Mouse (Mus musculus) lung, embryonic 16.5 days (tissue): ENCODE data around the gene Pank3. TPM values are rescaled to one million over a fixed set of nuclear protein-coding genes. Genes with fewer than 3 reads are reported as not detected.

Experiments used
- ATAC-seq: fragments of 200-750 bp; cut with Nextera tagmentation; 2 replicates; pipeline ENCODE4 v1.8.0; 2017; ENCODE audit warnings: low read depth, mild to moderate bottlenecking, moderate library complexity
- H3K27ac ChIP-seq: fragments of 300-500 bp; sonication (generic); 2 replicates; pipeline ENCODE4 v1.5.1; 2014; ENCODE audit warnings: mild to moderate bottlenecking, control low read depth, low read length
- H3K27me3 ChIP-seq: fragments of 300-500 bp; sonication (generic); 2 replicates; pipeline ENCODE4 v1.6.1; 2014; ENCODE audit warnings: low read depth, low read length, mixed read lengths; ENCODE audit not compliant: control insufficient read depth, insufficient read depth
- H3K36me3 ChIP-seq: fragments of 300-500 bp; sonication (generic); 2 replicates; pipeline ENCODE4 v1.6.1; 2014; ENCODE audit warnings: low read length; ENCODE audit not compliant: control insufficient read depth, insufficient read depth
- H3K4me1 ChIP-seq: fragments of 300-500 bp; sonication (generic); replicated peaks from 2 replicates; pipeline ENCODE4 v1.6.1; 2014; ENCODE audit warnings: low read length, mixed read lengths; ENCODE audit not compliant: control insufficient read depth, insufficient read depth
- H3K4me2 ChIP-seq: fragments of 300-500 bp; sonication (generic); 2 replicates; pipeline ENCODE4 v1.6.1; 2014; ENCODE audit warnings: low read depth, low read length, control low read depth
- H3K4me3 ChIP-seq: fragments of 300-500 bp; sonication (generic); 2 replicates; pipeline ENCODE4 v1.5.1; 2014; ENCODE audit warnings: mild to moderate bottlenecking, low read length, control low read depth
- H3K9ac ChIP-seq: fragments of 300-500 bp; sonication (generic); 2 replicates; pipeline ENCODE4 v1.6.1; 2014; ENCODE audit warnings: low read length, control low read depth
- H3K9me3 ChIP-seq: fragments of 300-500 bp; sonication (generic); 2 replicates; pipeline ENCODE4 v1.6.1; 2016; ENCODE audit warnings: low read length; ENCODE audit not compliant: control insufficient read depth
- WGBS: fragments of 180-500 bp; shearing (Covaris S2); extraction: QIAGEN DNeasy Blood & Tissue Kit; methylation state at CpG from one replicate; pipeline ENCODE4 v1.1.7; 2014; 5-methylcytosine and 5-hydroxymethylcytosine counted together
- polyA plus RNA-seq: library from polyadenylated mRNA; unstranded; fragments of >200 nt; fragmentation: Nextera tagmentation; extraction: Ambion mirVana; gene quantifications from 2 replicates; pipeline ENCODE4 v1.2.1, GENCODE M21; 2015

Pank3 gene
- polyA plus RNA-seq, 1 experiment from 2014 or later: 13.2 TPM

DNA sequence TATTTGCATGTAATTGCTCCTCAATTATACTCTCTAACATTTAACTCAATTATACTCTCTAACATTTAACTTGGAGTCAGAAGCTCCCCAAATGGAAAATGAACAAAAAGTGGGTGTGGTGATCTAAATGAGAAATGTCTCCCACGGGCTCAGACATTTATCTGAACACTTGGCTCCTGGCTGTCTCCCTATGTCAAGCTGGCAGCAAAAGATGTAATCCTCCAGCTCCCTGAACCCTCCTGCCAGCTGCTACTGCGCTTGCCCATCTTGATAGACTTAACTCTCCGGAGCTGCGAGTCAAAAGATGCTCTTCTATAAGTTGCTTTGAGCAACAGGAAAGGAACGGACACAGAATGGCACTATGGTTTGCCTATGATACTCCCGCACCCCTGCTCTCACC is 24.7 kb upstream of the Pank3 start:
- Histone ChIP-seq H3K4me1 (no peaks in the 10 kb centered on the region), H3K36me3 (no peaks in the 10 kb centered on the region), H3K27me3 (no peaks in the 10 kb centered on the region), H3K4me2 (no peak overlapping the region), H3K4me3 (no peak overlapping the region), H3K9me3 (peaks cover 4% of the 10 kb centered on the region; the same call in 1 of the 2 replicates), H3K9ac (no peak overlapping the region), H3K27ac (no peak overlapping the region)
- 83% methylated on average over 6 of the region's 6 CpGs for WGBS
- ATAC-seq: no peak

DNA sequence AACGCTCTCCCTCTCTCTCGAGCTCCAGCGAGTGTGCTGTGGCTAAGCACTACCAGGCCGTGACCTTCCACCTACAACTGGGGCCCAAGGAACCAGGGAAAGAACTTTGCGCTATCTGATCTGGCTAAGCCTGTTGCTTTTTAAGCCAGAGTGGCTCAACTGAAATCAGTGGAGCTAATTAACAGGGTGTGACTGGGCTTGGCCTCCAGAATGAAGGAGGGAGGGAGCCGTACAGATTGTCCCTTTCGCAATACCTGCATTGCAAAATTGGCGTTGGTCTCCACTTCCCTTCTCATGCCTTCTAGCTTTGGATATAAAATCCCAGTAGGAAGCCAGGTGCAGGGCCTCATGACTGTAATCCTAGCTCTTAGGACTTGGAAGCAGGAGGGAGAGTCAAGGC is 18.7 kb upstream of the Pank3 start:
- Histone ChIP-seq H3K9me3 (no peaks in the 10 kb centered on the region), H3K9ac (no peak overlapping the region), H3K4me1 (no peaks in the 10 kb centered on the region), H3K36me3 (no peaks in the 10 kb centered on the region), H3K4me2 (no peak overlapping the region), H3K4me3 (no peak overlapping the region), H3K27me3 (no peaks in the 10 kb centered on the region), H3K27ac (no peak overlapping the region)
- whole genome bisulfite sequencing: 58% methylated on average over 8 of the region's 8 CpGs
- peak; percentile 70; the same call in 1 of the 2 replicates for ATAC-seq

DNA sequence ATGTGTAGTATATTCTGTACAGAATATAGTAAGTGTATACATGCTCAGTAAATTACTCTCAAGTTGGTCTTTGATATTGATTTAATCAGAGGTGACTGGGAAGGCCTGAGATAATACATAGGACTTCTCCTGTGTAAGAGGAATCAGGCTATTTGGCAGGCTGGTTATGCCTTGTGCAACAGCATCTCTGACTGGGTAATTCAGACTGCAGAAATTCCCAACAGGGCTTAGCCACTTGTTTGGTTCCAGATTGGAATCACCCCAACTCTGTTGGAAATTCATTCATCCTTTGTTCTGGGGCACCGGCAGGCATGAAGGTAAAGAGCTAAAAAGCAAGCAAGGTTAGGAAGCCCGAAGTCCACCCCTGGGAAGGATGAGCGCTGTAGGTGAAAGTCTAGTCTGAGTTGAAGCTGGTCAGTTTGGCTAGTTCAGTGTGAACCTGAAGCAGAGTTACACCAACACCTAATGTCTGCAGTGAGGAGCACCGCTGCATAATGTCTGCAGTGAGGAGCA is 14.3 kb upstream of the Pank3 start:
- Histone ChIP-seq H3K9ac (no peak overlapping the region), H3K27me3 (no peaks in the 10 kb centered on the region), H3K9me3 (no peaks in the 10 kb centered on the region), H3K4me2 (no peak overlapping the region), H3K4me3 (no peak overlapping the region), H3K27ac (no peak overlapping the region), H3K4me1 (peaks cover 5% of the 10 kb centered on the region; the same call in 1 of the 2 replicates), H3K36me3 (no peaks in the 10 kb centered on the region)
- no peak for ATAC-seq
- WGBS: 87% methylated on average over 4 of the region's 4 CpGs

DNA sequence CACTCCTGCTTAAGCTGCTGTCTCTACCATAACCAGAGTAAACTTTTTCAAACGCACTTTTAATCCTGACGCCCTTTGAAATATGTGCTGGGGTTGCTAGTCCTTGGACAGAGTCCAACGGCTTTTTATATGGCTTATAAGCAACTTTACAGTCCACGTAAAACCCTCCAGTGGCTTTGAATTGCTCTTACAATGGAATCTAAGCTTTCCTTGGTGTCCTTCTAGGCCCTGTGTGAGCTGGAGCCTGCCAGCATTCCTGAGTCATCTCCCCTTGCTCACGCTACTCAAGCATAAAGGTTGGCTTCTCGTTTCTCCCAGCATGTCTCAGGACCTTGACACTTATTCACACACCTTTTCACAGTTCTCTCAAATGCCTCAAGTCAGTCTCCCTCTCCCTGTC is 13.7 kb upstream of the Pank3 start:
- ATAC-seq: no peak
- WGBS: 37% methylated on average over 6 of the region's 6 CpGs
- H3K9me3 ChIP-seq: no peaks in the 10 kb centered on the region

DNA sequence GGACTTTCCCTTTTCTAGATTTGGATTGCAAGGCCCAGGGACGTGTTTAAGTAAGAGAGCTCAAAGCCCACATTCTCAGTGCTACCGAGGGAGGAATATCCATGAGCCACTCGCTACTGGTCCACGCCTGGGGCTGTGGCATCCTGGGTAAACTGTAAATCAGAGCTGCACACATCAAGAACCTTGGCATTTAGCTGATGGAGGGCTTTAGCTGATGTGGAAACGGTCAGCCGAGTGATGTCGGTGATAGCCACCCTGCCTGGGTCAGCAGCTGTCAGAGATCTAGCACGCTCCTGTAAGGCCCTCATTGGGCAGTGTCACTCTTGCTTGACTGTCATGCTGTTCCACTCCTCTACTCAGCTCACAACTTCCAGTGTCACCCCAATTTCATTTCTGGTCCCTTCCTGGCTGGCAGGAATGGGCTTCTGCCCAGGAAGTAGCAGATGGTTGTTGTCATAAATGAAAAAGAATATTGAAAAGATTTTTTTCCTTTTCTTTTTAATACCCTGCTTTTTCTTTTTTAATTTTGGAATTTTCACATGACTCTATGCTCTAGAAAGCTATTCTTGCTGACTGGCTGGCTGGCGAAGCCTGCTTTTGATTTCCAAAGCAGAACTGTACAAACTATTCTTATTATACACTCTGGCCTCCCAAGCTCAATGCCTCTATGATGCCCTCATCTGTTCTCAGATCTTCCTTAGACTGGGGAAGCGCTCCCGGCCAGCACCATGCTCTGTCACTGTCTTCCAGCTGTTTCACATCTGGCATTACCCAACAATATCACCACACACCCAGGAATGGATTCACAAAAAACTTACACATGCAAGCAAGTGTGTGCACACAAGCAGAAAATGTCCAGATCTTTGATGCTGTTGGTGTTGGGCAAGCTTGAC is 12.6 kb upstream of the Pank3 start:
- Histone ChIP-seq H3K27ac (peak overlapping the region; percentile 13; the same call in 1 of the 2 replicates), H3K4me2 (no peak overlapping the region), H3K4me1 (peaks cover 5% of the 10 kb centered on the region; the same call in 1 of the 2 replicates), H3K27me3 (no peaks in the 10 kb centered on the region), H3K9me3 (no peaks in the 10 kb centered on the region), H3K9ac (no peak overlapping the region), H3K36me3 (no peaks in the 10 kb centered on the region), H3K4me3 (no peak overlapping the region)
- peak; percentile 86 for ATAC-seq
- WGBS: 58% methylated on average over 11 of the region's 11 CpGs

More for the DNA sequence above, 13.7 kb upstream of the Pank3 start:
- peaks cover 5% of the 10 kb centered on the region; the same call in 1 of the 2 replicates for H3K4me1 ChIP-seq
- no peak overlapping the region for H3K4me3 ChIP-seq
- H3K9ac ChIP-seq: no peak overlapping the region
- H3K27ac ChIP-seq: no peak overlapping the region
- no peaks in the 10 kb centered on the region for H3K27me3 ChIP-seq
- H3K36me3 ChIP-seq: no peaks in the 10 kb centered on the region
- H3K4me2 ChIP-seq: no peak overlapping the region

DNA sequence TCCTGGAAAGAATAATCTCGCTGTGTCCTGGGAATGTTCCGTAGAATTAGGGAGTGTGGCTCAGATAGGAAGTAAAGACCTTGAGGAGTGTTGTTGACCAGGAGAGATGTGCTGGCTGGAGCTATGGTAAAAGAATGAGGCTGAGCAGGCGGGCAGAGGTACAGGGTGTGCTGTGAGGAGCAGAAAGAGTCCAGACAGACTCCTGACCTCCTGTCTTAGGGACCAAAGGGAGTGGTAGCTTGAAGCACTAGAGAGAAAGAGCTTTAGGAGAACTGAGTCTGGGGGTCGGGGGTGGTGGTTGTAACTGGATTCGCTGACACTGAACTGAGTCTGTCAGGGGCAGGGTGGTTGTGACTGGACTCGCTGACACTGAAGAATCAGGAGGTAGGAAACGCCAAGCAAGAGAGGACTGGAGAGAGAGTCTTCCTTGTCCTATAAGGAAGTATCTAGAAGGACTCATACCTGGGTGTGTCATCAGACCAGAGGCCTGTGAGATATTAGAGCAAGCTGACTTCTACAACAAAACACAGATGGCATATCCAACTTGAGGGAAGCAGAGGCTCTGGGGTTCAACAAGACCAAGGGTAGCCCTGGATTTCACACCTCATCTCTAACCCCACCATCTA is 9.2 kb upstream of the Pank3 start:
- no peak overlapping the region for H3K4me2 ChIP-seq
- no peak overlapping the region for H3K4me3 ChIP-seq
- H3K4me1 ChIP-seq: peaks cover 5% of the 10 kb centered on the region; the same call in 1 of the 2 replicates
- no peak for ATAC-seq
- no peaks in the 10 kb centered on the region for H3K9me3 ChIP-seq
- H3K36me3 ChIP-seq: no peaks in the 10 kb centered on the region
- 76% methylated on average over 7 of the region's 7 CpGs for WGBS
- no peak overlapping the region for H3K9ac ChIP-seq
- no peak overlapping the region for H3K27ac ChIP-seq
- no peaks in the 10 kb centered on the region for H3K27me3 ChIP-seq

DNA sequence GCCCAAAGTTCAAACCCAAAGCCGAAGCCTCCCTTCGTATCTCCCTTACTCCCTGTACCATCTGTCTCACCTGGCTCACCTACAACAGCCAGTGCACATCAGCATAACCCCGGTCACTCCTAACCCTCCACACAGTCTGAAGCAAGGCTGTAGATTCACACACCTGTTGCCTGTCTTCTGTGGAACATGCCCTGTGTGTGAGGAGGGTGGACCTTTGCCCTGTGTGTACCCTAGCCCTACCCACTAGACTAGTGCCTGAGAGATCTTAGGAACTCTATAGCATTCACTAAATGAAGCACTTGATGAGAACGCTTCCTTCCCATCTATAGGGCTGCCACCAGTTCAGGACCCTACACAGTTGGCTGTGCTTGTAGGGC is 8.7 kb upstream of the Pank3 start:
- H3K4me2 ChIP-seq: no peak overlapping the region
- ATAC-seq: no peak
- no peaks in the 10 kb centered on the region for H3K36me3 ChIP-seq
- no peaks in the 10 kb centered on the region for H3K27me3 ChIP-seq
- WGBS: 90% methylated on average over 4 of the region's 4 CpGs
- H3K9ac ChIP-seq: no peak overlapping the region
- H3K9me3 ChIP-seq: no peaks in the 10 kb centered on the region
- H3K4me1 ChIP-seq: peaks cover 5% of the 10 kb centered on the region; the same call in 1 of the 2 replicates
- no peak overlapping the region for H3K4me3 ChIP-seq
- H3K27ac ChIP-seq: no peak overlapping the region

DNA sequence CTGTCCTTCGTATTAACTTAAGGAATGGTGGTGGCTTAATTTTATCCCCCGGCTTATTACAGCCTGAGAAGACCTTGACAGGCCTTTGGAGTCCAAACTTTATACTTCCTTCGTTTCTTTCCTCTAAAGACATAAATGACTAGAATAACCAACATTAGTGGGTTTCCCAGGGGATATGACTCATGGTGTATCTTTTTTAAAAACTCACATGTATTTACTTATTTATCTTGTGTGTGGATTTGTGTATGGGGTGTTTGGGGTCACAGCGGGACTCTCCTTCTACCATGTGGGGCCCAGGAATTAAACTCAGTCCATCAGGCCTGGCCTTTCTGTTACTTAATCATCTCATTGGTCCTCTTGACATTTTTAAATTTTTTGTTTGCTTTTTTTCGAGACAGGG is 2.4 kb upstream of the Pank3 start:
- 75% methylated on average over 5 of the region's 5 CpGs for WGBS
- ATAC-seq: no peak

DNA sequence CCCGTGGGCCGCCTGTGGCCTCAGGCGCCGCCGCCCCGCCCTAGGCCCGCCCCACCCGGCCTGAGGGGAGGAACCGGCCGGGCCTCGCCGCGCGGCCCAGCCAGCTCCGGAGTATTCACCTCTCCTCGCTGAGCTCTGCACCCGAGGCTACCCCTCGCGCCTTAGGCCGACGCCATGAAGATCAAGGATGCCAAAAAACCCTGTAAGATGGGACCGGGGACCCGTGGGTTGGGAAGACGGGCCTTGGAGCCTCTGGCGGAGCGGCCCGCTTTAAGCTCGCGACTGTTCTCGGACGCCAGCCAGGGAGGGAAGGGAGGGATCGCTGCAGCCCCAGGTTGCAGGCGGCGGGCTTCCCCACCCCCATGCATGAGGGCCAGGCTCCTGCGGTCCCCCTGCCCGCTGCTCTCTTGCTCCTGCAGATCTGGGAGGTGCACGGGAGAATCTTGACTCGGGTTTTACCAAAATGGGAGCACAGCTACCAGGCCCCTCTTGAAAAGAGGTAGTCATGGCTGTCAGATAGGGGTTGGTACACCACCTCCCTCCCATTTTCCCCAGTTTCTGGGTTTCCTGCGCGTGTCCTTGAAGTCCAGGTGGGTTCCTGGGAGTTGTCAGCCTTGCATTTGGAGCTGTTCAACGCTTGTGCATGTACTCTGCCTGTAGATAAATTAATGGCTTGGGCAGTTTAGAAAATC is 608 bp downstream of the Pank3 start:
- H3K9ac ChIP-seq: peak overlapping the region; percentile 96
- H3K4me1 ChIP-seq: peaks cover 11% of the 10 kb centered on the region
- no peaks in the 10 kb centered on the region for H3K36me3 ChIP-seq
- no peaks in the 10 kb centered on the region for H3K27me3 ChIP-seq
- WGBS: 0% methylated on average over 39 of the region's 41 CpGs
- peak; percentile 92 for ATAC-seq
- peak overlapping the region; percentile 93 for H3K27ac ChIP-seq
- no peaks in the 10 kb centered on the region for H3K9me3 ChIP-seq
- peak overlapping the region; percentile 84 for H3K4me2 ChIP-seq
- H3K4me3 ChIP-seq: peak overlapping the region; percentile 91

More for the DNA sequence above, 2.4 kb upstream of the Pank3 start:
- Histone ChIP-seq H3K9ac (no peak overlapping the region), H3K27ac (no peak overlapping the region), H3K4me1 (peaks cover 10% of the 10 kb centered on the region), H3K4me3 (no peak overlapping the region), H3K36me3 (no peaks in the 10 kb centered on the region), H3K27me3 (no peaks in the 10 kb centered on the region), H3K9me3 (no peaks in the 10 kb centered on the region), H3K4me2 (no peak overlapping the region)
